In the genomic region with DNA sequence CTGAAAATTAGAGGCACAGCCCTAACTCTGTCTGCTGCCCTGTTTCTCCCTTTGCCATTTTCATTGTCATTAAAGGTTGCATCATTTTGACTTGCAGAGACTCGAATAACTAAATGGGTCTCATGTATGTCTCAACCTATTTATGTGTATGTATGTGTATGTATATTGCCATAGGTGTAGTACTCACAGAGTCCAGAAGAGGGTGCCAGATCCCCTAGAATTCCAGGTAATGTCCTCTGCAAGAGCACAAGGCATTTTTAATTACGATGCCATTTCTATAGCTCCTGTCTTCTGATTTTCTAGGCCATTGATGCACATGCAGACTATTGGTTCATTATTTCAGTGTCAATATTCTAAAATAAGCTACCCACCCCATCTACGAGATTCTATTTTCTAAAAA, we compare ENCODE assay signal across 14 mouse cellular contexts.
DNase-seq lines count a peak whose midpoint lies in the region; ATAC-seq and TF ChIP-seq lines count a peak whose summit lies in the region.
"Had no signal": no experiment of that assay in that cellular context is flagged by ENCODE, and none has a peak within 500 bp of the region (broad histone marks: within the 10 kb centered on the region; RNA-seq: fewer than 3 reads in every experiment).

No protein-coding gene starts in this region.

- ATAC-seq in liver, embryonic 12.5 days = no peak
- ATAC-seq: CD4-positive, CD25-positive, alpha-beta regulatory T cell, adult 4 months had no signal

- no peak overlapping the region for H3K4me2 ChIP-seq in liver, embryonic 12.5 days
- H3K4me2 ChIP-seq: limb, embryonic 15.5 days; midbrain, embryonic 12.5 days had no signal

- intact Hi-C loops in gastrocnemius, adult 2 months (cut with DNase I) = no loop called here
- intact Hi-C loops in gastrocnemius, postnatal 36 days (cut with DNase I) = no loop called here

- H3K27me3 ChIP-seq in liver, embryonic 12.5 days (replicated peaks) = no peaks in the 10 kb centered on the region
- no peaks in the 10 kb centered on the region; the same call in 1 of the 2 replicates for H3K27me3 ChIP-seq in ES-Bruce4 (ENCODE audit: control insufficient read depth, insufficient read depth, low read length, poor library complexity, severe bottlenecking)
- H3K27me3 ChIP-seq: limb, embryonic 15.5 days; midbrain, embryonic 12.5 days had no signal

- no peaks in the 10 kb centered on the region for H3K4me1 ChIP-seq in liver, embryonic 12.5 days
- H3K4me1 ChIP-seq in ES-Bruce4 (ENCODE audit: control insufficient read depth, insufficient read depth, low read length) = no peaks in the 10 kb centered on the region
- no peaks in the 10 kb centered on the region for H3K4me1 ChIP-seq in lung, adult 2 months (ENCODE audit: control insufficient read depth, insufficient read depth, low read length)
- H3K4me1 ChIP-seq: limb, embryonic 15.5 days; midbrain, embryonic 12.5 days had no signal

- no peak overlapping the region for H3K4me3 ChIP-seq in gastrocnemius, adult 2 months
- H3K4me3 ChIP-seq in liver, embryonic 12.5 days = no peak overlapping the region
- no peak overlapping the region for H3K4me3 ChIP-seq in ES-Bruce4 (ENCODE audit: low read depth, low read length)
- no peak overlapping the region for H3K4me3 ChIP-seq in lung, adult 2 months (replicated peaks; ENCODE audit: extremely low read depth, low read depth, low read length)
- H3K4me3 ChIP-seq: limb, embryonic 15.5 days; midbrain, embryonic 12.5 days had no signal

- DNase-seq in gastrocnemius, adult 2 months = no peak
- no peak for DNase-seq in gastrocnemius, postnatal 36 days
- DNase-seq in liver = peak; percentile 7
- peak; percentile 31 for DNase-seq in forelimb bud, embryonic 11.5 days (ENCODE audit: low read depth, low spot score)
- no peak for DNase-seq in urinary bladder, postnatal 10 days (ENCODE audit: low spot score)
- no peak for DNase-seq in lung, adult 2 months
- DNase-seq: adrenal gland, adult 2 months; cerebellum, adult 9-11 months; heart, postnatal 36 days had no signal

- peaks cover 12% of the 10 kb centered on the region for H3K9me3 ChIP-seq in liver, embryonic 12.5 days (replicated peaks)
- H3K9me3 ChIP-seq in ES-Bruce4 (replicated peaks; ENCODE audit: control insufficient read depth, insufficient read depth, low read length, poor library complexity, severe bottlenecking) = no peaks in the 10 kb centered on the region; the same call in 1 of the 2 replicates
- H3K9me3 ChIP-seq: limb, embryonic 15.5 days; midbrain, embryonic 12.5 days had no signal

- no peak overlapping the region for H3K27ac ChIP-seq in gastrocnemius, adult 2 months
- H3K27ac ChIP-seq in liver, embryonic 12.5 days = no peak overlapping the region
- no peak overlapping the region for H3K27ac ChIP-seq in ES-Bruce4 (ENCODE audit: insufficient read depth, low read length)
- H3K27ac ChIP-seq: limb, embryonic 15.5 days; midbrain, embryonic 12.5 days had no signal

- TF ChIP-seq POLR2A in ES-Bruce4 (IDR thresholded peaks at IDR 0.05; ENCODE audit: insufficient read depth, low read length) = no peak
- no peak for TF ChIP-seq POLR2A in lung, adult 2 months (IDR thresholded peaks at IDR 0.05; ENCODE audit: borderline replicate concordance, extremely low read depth, low read depth, low read length)

- WGBS in liver, embryonic 12.5 days (ENCODE audit: insufficient replicate concordance) = 72% methylated on average over 3 of the region's 3 CpGs
- WGBS in lung, adult 2 months = 80% methylated on average over 3 of the region's 3 CpGs

- no peak for TF ChIP-seq EP300 in ES-Bruce4 (IDR thresholded peaks at IDR 0.05; ENCODE audit: insufficient read depth, low read depth, low read length)

- no peak overlapping the region for H3K9ac ChIP-seq in liver, embryonic 12.5 days
- H3K9ac ChIP-seq in ES-Bruce4 (ENCODE audit: low read depth, poor library complexity, severe bottlenecking) = no peak overlapping the region
- H3K9ac ChIP-seq: limb, embryonic 15.5 days; midbrain, embryonic 12.5 days had no signal

- peak; percentile 37 for TF ChIP-seq CTCF in gastrocnemius, adult 2 months (IDR thresholded peaks at IDR 0.05)
- TF ChIP-seq CTCF in ES-Bruce4 (IDR thresholded peaks at IDR 0.05; ENCODE audit: low read depth, low read length) = peak; percentile 22
- no peak for TF ChIP-seq CTCF in lung, adult 2 months (IDR thresholded peaks at IDR 0.05; ENCODE audit: insufficient read depth, low read length)

- H3K36me3 ChIP-seq in liver, embryonic 12.5 days = no peaks in the 10 kb centered on the region
- no peaks in the 10 kb centered on the region for H3K36me3 ChIP-seq in ES-Bruce4 (ENCODE audit: control insufficient read depth, insufficient read depth, low read length, poor library complexity, severe bottlenecking)
- H3K36me3 ChIP-seq: limb, embryonic 15.5 days; midbrain, embryonic 12.5 days had no signal

Comparison
In these comparisons a context has a peak if more than half of its experiments do, and no peak if none do; other contexts are left out.
1. DNase-seq: peak in liver (single experiment) and forelimb bud, embryonic 11.5 days (single experiment); none in gastrocnemius, adult 2 months (single experiment), gastrocnemius, postnatal 36 days (0 of 2), urinary bladder, postnatal 10 days (single experiment) and lung, adult 2 months (single experiment).